Mouse (Mus musculus) midbrain, embryonic 11.5 days (tissue): ENCODE measurements at regions not wholly inside any gene's neighbourhood (a gene's known extent, or its start where the extent isn't known, plus 50 kb on each side); places are given as distances from the start of the nearest gene placed in this dataset.

ENCODE experiments used
- ATAC-seq: fragments of 200-750 bp; cut with Nextera tagmentation; 2 replicates; pipeline ENCODE4 v1.8.0; 2017; ENCODE audit warnings: moderate TSS enrichment, moderate library complexity; ENCODE audit not compliant: low FRiP score
- DNase-seq: peaks from one replicate; pipeline ENCODE4 v3.0.0; 2015; ENCODE audit warnings: low spot score; ENCODE audit errors: missing footprints
- H3K27ac ChIP-seq: fragments of 300-500 bp; sonication (generic); 2 replicates; pipeline ENCODE4 v1.5.1; 2014; ENCODE audit warnings: low read depth, low read length
- H3K27me3 ChIP-seq: fragments of 300-500 bp; sonication (generic); 2 replicates; pipeline ENCODE4 v1.6.1; 2014; ENCODE audit warnings: mild to moderate bottlenecking, low read length, moderate library complexity, mixed read lengths; ENCODE audit not compliant: control insufficient read depth, insufficient read depth
- H3K36me3 ChIP-seq: fragments of 300-500 bp; sonication (generic); 2 replicates; pipeline ENCODE4 v1.6.1; 2014; ENCODE audit warnings: mild to moderate bottlenecking, low read length, moderate library complexity, mixed read lengths; ENCODE audit not compliant: control insufficient read depth, insufficient read depth
- H3K4me1 ChIP-seq: fragments of 300-500 bp; sonication (generic); 2 replicates; pipeline ENCODE4 v1.6.1; 2014; ENCODE audit warnings: low read length; ENCODE audit not compliant: control insufficient read depth, insufficient read depth
- H3K4me2 ChIP-seq: fragments of 300-500 bp; sonication (generic); 2 replicates; pipeline ENCODE4 v1.6.1; 2014; ENCODE audit warnings: mild to moderate bottlenecking, moderate library complexity
- H3K4me3 ChIP-seq: fragments of 300-500 bp; sonication (generic); 2 replicates; pipeline ENCODE4 v1.5.1; 2014; ENCODE audit warnings: low read depth, low read length
- H3K9ac ChIP-seq: fragments of 300-500 bp; sonication (generic); 2 replicates; pipeline ENCODE4 v1.6.1; 2014; ENCODE audit warnings: low read length
- H3K9me3 ChIP-seq: fragments of 300-500 bp; sonication (generic); 2 replicates; pipeline ENCODE4 v1.6.1; 2016; ENCODE audit warnings: low read length; ENCODE audit not compliant: control insufficient read depth
- WGBS: fragments of 180-500 bp; shearing (Covaris S2); extraction: QIAGEN DNeasy Blood & Tissue Kit; methylation state at CpG from one replicate; pipeline ENCODE4 v1.1.7; 2014; 5-methylcytosine and 5-hydroxymethylcytosine counted together

- H3K27ac ChIP-seq, result no peak overlapping the region
- H3K4me1 ChIP-seq, result peaks cover 3% of the 10 kb centered on the region; the same call in 1 of the 2 replicates
- no peaks in the 10 kb centered on the region for H3K9me3 ChIP-seq
- peak overlapping the region; percentile 35 for H3K4me2 ChIP-seq
- ATAC-seq (no peak), DNase-seq (peak; percentile 89)
- WGBS, result 17% methylated on average over 22 of the region's 22 CpGs
- H3K9ac ChIP-seq, result peak overlapping the region; percentile 30; the same call in 1 of the 2 replicates
- peaks cover 48% of the 10 kb centered on the region for H3K27me3 ChIP-seq
- no peaks in the 10 kb centered on the region for H3K36me3 ChIP-seq
- H3K4me3 ChIP-seq, result no peak overlapping the region
Observed at GRCm38 (mm10) chr5:120251697-120252401, 135.6 kb downstream of the Rbm19 start.

DNA sequence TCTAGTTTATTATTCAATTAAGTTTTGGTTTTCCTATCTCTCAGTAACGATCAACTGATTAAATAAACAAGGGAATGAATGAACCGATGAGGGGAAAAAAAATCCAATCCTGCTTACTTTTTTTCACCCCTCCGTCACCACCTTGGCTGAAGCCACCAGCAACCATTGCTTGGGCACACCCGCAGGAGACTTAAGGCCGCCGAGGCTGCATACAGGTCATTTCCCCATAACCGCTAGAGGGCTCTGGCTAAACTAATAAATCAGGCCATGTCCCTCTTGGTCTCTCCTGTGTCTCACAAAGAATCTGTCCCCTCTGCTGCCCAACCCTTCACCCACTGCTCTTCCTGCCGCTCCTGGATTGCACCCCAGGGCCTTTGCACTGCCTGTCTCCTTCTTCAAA lies 136.3 kb downstream of the Rbm19 start:
- Histone ChIP-seq H3K4me3 (no peak overlapping the region), H3K9ac (no peak overlapping the region; the same call in 1 of the 2 replicates), H3K4me2 (peak overlapping the region; percentile 35; the same call in 1 of the 2 replicates), H3K4me1 (peaks cover 3% of the 10 kb centered on the region; the same call in 1 of the 2 replicates), H3K9me3 (no peaks in the 10 kb centered on the region), H3K27ac (no peak overlapping the region), H3K36me3 (no peaks in the 10 kb centered on the region), H3K27me3 (peaks cover 48% of the 10 kb centered on the region)
- 11% methylated on average over 8 of the region's 8 CpGs for WGBS
- ATAC-seq (0 out of 2 replicates have a peak, but pooled peaks have one; percentile 55), DNase-seq (peak; percentile 94)

DNA sequence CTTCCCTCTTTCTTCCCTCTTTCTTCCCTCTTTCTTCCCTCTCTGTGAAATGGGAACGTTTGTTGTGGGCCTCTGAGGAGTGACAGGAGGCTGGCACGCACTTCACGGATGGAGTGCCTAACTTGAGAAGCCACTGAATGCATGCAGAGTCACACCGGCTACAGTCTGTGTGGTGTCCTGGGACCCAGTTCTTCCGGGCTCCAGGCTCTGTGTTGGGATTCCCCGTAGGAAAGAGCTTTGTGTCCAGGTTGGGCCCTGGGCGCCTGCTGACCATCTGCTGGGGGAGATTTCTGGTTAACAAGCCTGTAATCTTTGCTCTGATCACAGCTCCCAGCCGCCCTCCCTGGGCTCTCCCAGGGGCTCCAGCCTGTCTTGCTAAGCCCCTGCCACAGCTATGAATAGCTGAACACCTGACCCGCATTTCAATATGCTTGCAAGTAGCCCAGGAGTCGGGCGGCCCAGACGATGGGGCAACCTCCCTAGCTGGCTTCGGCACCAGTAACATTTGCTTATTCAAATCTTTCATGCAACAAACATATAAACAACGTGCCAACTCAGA lies 146.5 kb downstream of the Rbm19 start:
- peaks cover 9% of the 10 kb centered on the region for H3K4me1 ChIP-seq
- H3K9me3 ChIP-seq, result no peaks in the 10 kb centered on the region
- H3K9ac ChIP-seq, result no peak overlapping the region
- peak; percentile 73 for ATAC-seq
- H3K4me3 ChIP-seq, result no peak overlapping the region
- 26% methylated on average over 14 of the region's 14 CpGs for WGBS
- peaks cover 28% of the 10 kb centered on the region for H3K27me3 ChIP-seq
- DNase-seq, result peak; percentile 89
- peak overlapping the region; percentile 14; the same call in 1 of the 2 replicates for H3K27ac ChIP-seq
- H3K4me2 ChIP-seq, result no peak overlapping the region
- no peaks in the 10 kb centered on the region for H3K36me3 ChIP-seq

DNA sequence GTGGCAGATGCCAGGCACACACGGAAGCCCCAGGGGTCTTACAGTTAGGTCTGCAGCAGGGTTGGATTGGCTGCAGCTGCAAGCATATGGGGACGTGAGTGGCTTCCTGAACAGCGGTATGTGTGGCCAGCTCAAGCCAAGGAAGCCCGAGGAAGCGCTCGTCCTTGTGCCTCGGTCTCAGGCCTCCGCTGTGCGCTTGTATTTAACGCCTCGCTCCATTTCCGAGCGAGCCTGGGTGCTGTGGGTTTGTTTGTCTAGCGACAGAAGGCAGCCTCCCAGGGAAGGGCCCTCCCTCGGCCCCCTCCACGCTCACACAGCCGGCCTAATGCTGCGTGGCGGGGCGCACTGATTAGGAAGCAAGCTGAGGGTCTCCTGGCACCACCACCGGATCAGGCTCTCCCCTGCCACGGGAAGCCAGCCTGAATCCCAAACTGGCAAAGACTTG lies 153.2 kb downstream of the Rbm19 start:
- H3K9me3 ChIP-seq, result no peaks in the 10 kb centered on the region
- no peaks in the 10 kb centered on the region for H3K36me3 ChIP-seq
- H3K4me3 ChIP-seq, result no peak overlapping the region
- ATAC-seq, result peak; percentile 68; the same call in 1 of the 2 replicates
- DNase-seq, result peak; percentile 93
- H3K9ac ChIP-seq, result peak overlapping the region; percentile 24; the same call in 1 of the 2 replicates
- H3K4me1 ChIP-seq, result peaks cover 8% of the 10 kb centered on the region
- peak overlapping the region; percentile 67 for H3K27ac ChIP-seq
- H3K4me2 ChIP-seq, result no peak overlapping the region
- 16% methylated on average over 22 of the region's 22 CpGs for WGBS
- H3K27me3 ChIP-seq, result peaks cover 22% of the 10 kb centered on the region

- Histone ChIP-seq H3K4me2 (no peak overlapping the region), H3K27me3 (peaks cover 20% of the 10 kb centered on the region), H3K4me3 (no peak overlapping the region), H3K9ac (no peak overlapping the region), H3K36me3 (no peaks in the 10 kb centered on the region), H3K9me3 (no peaks in the 10 kb centered on the region), H3K4me1 (peaks cover 8% of the 10 kb centered on the region), H3K27ac (peak overlapping the region; percentile 30)
- 65% methylated on average over 14 of the region's 14 CpGs for WGBS
- ATAC-seq (peak; percentile 61), DNase-seq (no peak)
Observed at GRCm38 (mm10) chr5:120270887-120271616, 154.8 kb downstream of the Rbm19 start.

DNA sequence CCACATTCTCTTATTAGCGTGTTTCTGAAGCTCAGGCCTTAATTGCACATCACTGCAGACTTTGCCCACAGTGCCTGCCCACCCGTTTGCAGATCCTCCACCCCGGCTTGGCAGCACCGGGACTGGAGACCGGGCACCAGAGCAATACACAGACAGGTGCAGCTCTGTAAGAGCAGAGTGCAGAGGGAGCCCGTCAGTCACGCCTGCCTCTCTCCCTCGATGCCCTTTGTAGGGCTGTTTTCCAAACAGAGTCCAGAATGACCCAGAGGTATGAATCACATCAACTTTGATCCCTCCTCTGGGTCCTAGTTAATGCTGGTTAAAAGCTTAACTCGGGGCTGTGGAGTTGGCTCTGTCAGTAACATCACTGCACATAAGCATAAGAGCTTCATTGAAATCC lies 155.3 kb upstream of the Lhx5 start:
- Histone ChIP-seq H3K9ac (no peak overlapping the region), H3K9me3 (no peaks in the 10 kb centered on the region), H3K36me3 (no peaks in the 10 kb centered on the region), H3K4me1 (peaks cover 16% of the 10 kb centered on the region), H3K27me3 (peaks cover 40% of the 10 kb centered on the region), H3K27ac (no peak overlapping the region), H3K4me3 (no peak overlapping the region), H3K4me2 (no peak overlapping the region)
- WGBS, result 83% methylated on average over 9 of the region's 9 CpGs
- no peak for ATAC-seq
- no peak for DNase-seq

DNA sequence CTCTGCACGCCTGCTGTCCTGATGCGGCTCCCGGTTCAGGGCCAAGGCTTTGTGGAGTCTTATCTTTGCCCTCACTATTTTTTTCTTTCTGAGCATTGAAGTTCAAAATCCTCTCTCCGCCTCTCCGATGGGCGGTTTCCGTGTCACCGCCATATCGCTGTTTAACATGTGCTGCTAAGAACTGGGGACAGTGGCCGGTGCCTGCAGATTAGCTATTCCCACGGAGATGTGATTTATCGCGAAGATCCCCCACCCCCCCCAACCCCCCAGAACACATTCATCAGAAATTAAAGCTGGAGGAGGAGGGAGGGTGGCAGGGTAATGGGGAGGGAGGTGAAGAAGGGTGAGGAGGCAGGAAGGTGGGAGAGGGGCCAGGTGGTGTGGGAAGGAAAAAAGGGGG lies 151.2 kb upstream of the Lhx5 start:
- H3K36me3 ChIP-seq, result no peaks in the 10 kb centered on the region
- under 1% methylated on average over 13 of the region's 13 CpGs for WGBS
- H3K4me3 ChIP-seq, result no peak overlapping the region
- peaks cover 28% of the 10 kb centered on the region for H3K4me1 ChIP-seq
- peaks cover 71% of the 10 kb centered on the region for H3K27me3 ChIP-seq
- peak overlapping the region; percentile 54 for H3K27ac ChIP-seq
- H3K9ac ChIP-seq, result peak overlapping the region; percentile 9; the same call in 1 of the 2 replicates
- H3K9me3 ChIP-seq, result no peaks in the 10 kb centered on the region
- peak overlapping the region; percentile 13; the same call in 1 of the 2 replicates for H3K4me2 ChIP-seq
- DNase-seq (no peak), ATAC-seq (peak; percentile 10; the same call in 1 of the 2 replicates)

GRCm38 (mm10) chr5:120280991-120281602 lies 150.4 kb upstream of the Lhx5 start:
- Histone ChIP-seq H3K4me2 (peak overlapping the region; percentile 29; the same call in 1 of the 2 replicates), H3K36me3 (no peaks in the 10 kb centered on the region), H3K4me3 (no peak overlapping the region), H3K4me1 (peaks cover 32% of the 10 kb centered on the region), H3K9ac (no peak overlapping the region), H3K27ac (peak overlapping the region; percentile 25; the same call in 1 of the 2 replicates), H3K9me3 (no peaks in the 10 kb centered on the region), H3K27me3 (peaks cover 75% of the 10 kb centered on the region)
- DNase-seq (peak; percentile 91), ATAC-seq (peak; percentile 21; the same call in 1 of the 2 replicates)
- WGBS, result 1% methylated on average over 22 of the region's 22 CpGs
